Mouse (Mus musculus): ENCODE data around the gene Podxl2. TPM values are rescaled to one million over a fixed set of nuclear protein-coding genes. Genes with fewer than 3 reads are reported as not detected.
A peak's percentile ranks its signal among the peaks of the same experiment; 100 is the strongest.

The Podxl2 gene
- total RNA-seq, 2 experiments from 2014 or later = 26.7 to 27.4 TPM

- intact Hi-C loops (cut with DNase I) = no loop called here
- no peak for DNase-seq
These were observed 42.2 kb downstream of the Podxl2 start for GRCm38 (mm10) chr6:88832663-88833062.

DNA sequence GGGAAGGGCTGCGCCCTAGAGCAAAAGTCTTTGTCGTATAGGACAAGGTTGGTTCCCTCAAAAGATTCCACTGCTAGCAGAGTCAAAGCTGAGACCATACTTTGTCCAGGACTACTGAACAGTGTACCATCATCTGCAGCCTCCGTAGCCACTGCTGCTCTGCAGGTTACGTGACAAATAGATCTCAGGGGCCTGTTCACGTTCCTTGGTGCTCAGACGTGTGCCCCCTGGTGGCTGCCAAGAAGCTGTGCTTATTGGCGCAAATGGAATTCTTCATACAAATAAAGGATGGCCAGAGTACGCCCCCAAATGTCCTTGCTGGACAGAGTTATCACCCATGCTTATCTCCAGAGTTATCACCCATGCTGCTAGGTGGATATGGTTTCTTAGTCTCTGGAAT is 43.4 kb downstream of the Podxl2 start:
- DNase-seq = peak; percentile 77 to 78
- intact Hi-C loops (cut with DNase I) = loop anchor here (2.0 kb wide), 2 partner anchors 241 to 281 kb away; no protein-coding TSS in a partner anchor

DNA sequence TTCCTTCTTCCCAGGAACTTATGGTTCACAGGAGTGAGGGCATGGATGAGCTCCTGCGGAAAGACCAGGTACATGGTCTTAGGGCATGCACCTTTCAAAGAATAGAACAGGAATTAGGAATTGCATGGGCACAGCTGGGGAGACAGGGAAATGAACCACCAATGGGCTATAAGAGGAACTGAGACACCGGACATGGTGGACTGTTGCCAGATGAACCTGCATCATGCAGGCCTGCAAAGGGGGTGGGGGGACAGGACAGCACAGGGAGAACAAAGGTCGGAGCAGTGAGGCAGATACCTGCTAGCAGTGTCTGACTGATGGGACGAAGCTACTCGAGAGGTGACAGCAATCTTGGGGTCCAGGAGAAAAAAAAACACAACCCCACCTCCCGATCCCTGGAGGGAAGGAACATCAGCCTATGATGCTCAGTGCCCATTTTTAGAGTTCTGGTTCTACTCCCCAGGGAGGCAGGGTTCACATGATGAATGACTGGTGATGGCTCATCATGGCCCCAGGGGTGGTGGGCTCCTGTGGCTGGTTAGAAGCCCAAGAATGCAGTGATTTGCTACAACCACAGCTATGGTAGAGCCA is 44.6 kb downstream of the Podxl2 start:
- intact Hi-C loops (cut with DNase I) = loop anchor here (2.0 kb wide), 2 partner anchors 239 to 279 kb away; no protein-coding TSS in a partner anchor

DNA sequence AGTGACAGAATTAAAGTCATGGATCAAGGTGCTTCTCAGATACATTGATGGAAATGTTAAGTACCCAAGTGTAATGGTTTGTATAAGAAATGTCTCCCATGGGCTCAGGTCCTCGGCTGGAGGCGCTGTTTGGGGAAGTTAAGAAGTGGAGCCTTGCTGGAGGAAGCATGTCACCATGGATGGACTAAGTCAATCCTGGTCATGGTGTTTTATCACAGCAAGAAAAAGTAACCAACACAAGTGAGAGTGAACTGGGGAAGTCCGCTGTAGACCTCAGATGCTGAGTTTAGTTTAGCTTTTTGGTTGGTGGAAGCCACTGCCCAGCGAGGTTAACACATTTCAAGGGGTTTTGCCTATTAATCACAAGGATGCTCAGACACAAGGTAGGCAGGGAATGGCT is 45.3 kb downstream of the Podxl2 start:
- intact Hi-C loops (cut with DNase I) = no loop called here
- no peak for DNase-seq

More for the DNA sequence above, 44.6 kb downstream of the Podxl2 start:
- DNase-seq = no peak

GRCm38 (mm10) chr6:88828206-88829009 is 46.4 kb downstream of the Podxl2 start:
- DNase-seq = no peak
- intact Hi-C loops (cut with DNase I) = no loop called here

DNA sequence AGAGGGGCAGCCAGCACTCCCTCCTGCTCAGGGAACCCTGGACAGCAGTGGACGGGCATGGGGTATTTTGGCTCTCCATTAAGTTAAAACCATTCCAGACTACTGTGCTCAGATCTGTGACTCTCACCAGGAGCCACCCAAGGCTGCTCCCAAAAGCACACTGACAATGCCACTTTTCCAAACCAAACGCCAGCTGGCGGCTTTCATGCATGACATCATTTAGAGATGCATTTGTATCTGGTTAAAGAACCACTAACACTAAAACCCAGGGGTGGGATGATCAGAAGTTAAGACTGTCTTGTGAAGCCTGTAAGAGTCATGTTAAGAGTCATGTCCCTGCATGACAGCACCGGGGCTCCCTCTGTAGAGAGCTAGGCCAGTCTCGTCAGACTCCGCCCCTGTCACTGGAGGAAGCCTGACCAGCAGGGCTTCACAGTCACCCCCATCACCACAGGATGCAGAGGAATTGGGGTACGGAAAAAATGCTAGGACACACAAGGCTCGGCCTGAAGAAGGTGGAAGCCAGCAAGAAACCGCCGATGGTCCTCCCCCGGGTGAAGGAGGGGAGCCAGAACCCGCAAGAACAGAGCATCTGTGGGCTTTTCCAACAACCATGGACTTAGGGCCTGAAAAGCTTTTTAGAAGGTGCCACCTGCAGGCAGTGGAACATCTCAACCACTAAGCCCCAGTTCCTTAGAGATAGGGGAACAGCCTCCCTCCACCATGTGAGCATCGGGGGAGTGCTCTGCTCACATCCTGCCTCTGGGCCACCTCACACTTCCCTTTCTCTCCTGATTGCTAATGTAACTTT is 47.2 kb downstream of the Podxl2 start:
- no peak for DNase-seq
- intact Hi-C loops (cut with DNase I) = loop anchor here (2.0 kb wide), 1 partner anchor 103 kb away; the partner anchor contains the start of gene Mgll

GRCm38 (mm10) chr6:88826965-88827364 is 47.9 kb downstream of the Podxl2 start:
- no peak for DNase-seq
- intact Hi-C loops (cut with DNase I) = loop anchor here (2.0 kb wide), 1 partner anchor 102 kb away; the partner anchor contains the start of gene Mgll

DNA sequence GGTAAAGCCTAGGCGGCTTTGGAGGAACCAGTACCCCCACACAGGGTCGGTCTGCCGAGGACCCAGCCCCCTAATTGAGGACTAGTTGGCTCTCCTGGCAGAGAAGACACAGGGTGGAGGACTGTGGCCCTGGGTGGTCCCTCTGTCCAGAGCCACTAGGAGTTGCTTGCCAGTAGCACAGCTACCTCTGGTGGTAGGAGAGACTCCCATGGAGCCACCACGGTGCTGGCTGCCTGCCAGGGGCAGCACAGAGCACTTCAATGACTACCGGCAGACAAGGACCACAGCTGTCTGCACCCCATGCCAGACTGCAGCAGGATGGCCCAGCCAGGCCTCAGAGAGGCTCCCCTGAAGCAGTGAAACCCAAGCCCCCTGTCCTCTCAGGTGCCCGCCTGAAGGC is 48.3 kb downstream of the Podxl2 start:
- DNase-seq = peak; percentile 80 to 81
- intact Hi-C loops (cut with DNase I) = loop anchor here (2.0 kb wide), 1 partner anchor 102 kb away; the partner anchor contains the start of gene Mgll

- intact Hi-C loops (cut with DNase I) = loop anchor here (2.0 kb wide), 1 partner anchor 101 kb away; the partner anchor contains the start of gene Mgll
- DNase-seq = no peak
These were observed 48.8 kb downstream of the Podxl2 start for GRCm38 (mm10) chr6:88826088-88826487.

GRCm38 (mm10) chr6:88824183-88824582 is 50.7 kb downstream of the Podxl2 start:
- peak in 1 of 2 experiments; percentile 39 for DNase-seq
- intact Hi-C loops (cut with DNase I) = loop anchor here (2.0 kb wide), 1 partner anchor 39 kb away; no protein-coding TSS in a partner anchor

GRCm38 (mm10) chr6:88821901-88822300 is 52.9 kb downstream of the Podxl2 start:
- DNase-seq = peak; percentile 75 to 85
- intact Hi-C loops (cut with DNase I) = no loop called here

- no peak for DNase-seq
These were observed 53.5 kb downstream of the Podxl2 start for GRCm38 (mm10) chr6:88821294-88821693.

GRCm38 (mm10) chr6:88820853-88821252 is 54.0 kb downstream of the Podxl2 start:
- DNase-seq = no peak
- intact Hi-C loops (cut with DNase I) = no loop called here

More at GRCm38 (mm10) chr6:88821294-88821693, 53.5 kb downstream of the Podxl2 start:
- intact Hi-C loops (cut with DNase I) = no loop called here

GRCm38 (mm10) chr6:88816913-88817312 is 57.9 kb downstream of the Podxl2 start:
- no peak for DNase-seq
- intact Hi-C loops (cut with DNase I) = no loop called here

DNA sequence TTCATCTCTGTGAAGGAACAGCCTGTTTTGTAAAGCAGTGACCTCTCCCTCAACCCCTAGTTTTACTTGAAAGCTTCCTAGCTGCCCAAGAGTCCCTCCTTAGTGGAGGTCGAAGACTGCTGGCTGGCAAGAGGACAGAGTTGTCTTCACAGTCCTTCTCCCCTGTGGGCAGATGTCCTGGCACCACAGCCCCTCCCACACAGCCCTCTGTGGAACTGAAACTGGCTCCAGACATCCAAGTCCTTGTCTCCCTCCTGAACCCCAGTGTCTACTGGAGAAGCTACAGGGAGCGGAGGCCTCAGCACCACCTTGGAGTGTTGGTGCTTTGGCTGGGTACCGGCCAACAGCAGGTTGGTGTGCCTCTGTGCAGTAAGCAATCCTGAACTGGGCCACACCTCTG is 59.4 kb downstream of the Podxl2 start:
- intact Hi-C loops (cut with DNase I) = no loop called here
- DNase-seq = no peak

DNA sequence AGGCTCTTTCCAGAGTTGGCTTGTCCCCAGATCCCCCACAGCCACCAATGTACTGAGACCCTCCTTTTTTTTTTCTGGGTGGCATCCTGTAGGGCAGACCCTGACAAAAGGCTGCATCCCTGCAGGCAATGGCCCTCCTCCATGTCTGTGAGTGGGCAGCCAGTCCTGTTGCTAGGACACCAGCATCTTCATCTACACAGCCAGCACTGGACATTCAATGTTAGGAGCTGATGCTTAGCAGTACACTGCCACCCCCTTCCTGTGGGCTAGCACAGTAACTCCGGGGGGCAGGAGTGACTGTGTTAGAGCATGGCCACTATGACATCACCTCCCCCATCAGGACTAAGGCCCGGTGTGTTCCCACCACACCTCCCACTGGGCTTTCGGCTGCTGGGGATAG is 59.8 kb downstream of the Podxl2 start:
- intact Hi-C loops (cut with DNase I) = no loop called here
- DNase-seq = no peak

DNA sequence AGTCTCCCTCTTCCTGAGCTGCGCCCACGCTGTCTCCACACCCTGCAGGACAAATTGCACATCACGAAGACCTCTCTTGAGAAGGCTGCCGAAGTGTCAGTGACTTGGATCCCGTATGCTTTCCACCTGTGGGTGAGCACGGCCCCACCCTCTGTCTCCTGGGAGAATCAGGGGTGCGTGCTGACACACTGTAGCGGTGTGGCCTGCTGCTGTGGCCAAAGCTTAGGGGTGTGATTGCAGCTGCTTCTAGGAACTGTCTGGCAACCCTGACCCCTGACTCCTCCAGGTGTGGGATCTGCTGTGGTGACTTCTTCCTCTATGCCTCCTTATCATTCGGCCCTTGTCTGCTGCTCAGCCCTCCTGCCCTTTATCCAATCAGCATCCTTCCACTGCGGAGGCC is 61.0 kb downstream of the Podxl2 start:
- no peak for DNase-seq
- intact Hi-C loops (cut with DNase I) = no loop called here

DNA sequence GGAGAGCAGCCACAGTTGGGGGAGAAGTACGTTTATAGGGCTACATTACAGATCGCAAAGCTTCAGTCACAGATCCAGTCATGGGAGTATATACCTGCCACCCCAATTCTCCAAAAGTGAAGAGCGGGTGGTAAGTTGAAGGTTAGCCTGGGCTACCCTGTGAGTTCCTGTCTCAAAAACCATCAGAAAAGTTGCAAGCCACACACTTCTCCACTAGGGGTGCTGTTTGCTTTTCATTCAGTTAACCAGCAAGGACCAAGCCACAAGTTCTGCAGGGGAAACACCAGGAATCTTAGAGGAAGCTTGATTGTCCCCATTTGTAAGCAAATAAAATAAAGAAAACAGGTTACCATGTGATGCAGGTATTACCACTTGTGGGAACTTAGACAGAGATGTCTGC is 62.0 kb downstream of the Podxl2 start:
- intact Hi-C loops (cut with DNase I) = no loop called here
- peak in 1 of 2 experiments; percentile 58 for DNase-seq

DNA sequence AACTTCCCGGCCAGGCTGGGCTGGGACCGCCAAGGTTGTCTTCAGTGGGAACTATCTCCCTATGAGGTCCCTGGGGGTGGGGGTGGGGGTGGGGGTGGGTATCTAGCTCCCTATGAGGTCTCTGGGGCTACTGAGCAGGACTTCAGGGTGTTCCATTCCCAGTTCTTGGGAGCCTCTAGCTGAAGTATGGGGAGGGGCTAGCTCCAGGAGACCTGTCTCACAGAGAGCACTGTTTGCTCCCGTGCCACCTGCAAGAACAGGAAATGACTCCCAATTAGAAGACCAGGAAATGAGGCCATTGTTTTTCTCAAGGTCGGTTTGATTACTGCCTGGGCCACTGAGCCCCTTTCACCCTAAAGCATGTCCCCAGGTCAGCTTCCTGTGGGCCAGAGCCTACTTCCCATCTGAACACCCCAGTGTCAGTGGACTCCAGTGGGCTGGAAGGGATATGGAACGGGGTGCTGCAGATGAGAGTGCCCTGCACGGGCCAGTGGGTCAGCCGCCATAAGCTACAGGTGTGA is 62.9 kb downstream of the Podxl2 start:
- DNase-seq = no peak
- intact Hi-C loops (cut with DNase I) = no loop called here

DNA sequence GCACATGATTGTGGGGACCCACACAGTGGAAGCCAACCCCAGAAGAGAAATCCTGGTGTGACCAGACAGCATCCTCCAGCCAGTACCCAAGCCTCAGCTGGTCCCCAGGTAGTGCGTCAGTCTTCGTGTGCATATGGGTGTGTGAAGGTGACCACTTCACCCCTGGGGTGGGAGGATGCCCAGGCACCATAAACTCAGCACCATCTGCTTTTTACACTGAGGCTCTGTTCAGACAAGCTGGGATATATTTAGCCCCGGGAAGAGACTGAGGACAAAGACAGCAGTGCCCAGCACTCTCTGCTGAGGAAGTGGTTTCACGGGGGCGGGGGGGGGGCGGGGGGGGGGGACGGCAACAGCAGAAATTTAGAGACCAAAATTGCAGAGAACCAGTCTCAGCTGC is 63.4 kb downstream of the Podxl2 start:
- intact Hi-C loops (cut with DNase I) = no loop called here
- DNase-seq = no peak

Measured in heart, postnatal 14 days (tissue).